Mouse (Mus musculus): ENCODE data around the gene Gm8439. TPM values are rescaled to one million over a fixed set of nuclear protein-coding genes. Genes with fewer than 3 reads are reported as not detected.
"Not testable (repeated sequence)": the region's sequence is repeated elsewhere in the genome, so short reads cannot be mapped to it uniquely, and the experiment has no call there.

The Gm8439 gene
- polyA plus RNA-seq, 1 experiment from 2014 or later, result not detected

- no peak for ATAC-seq (ENCODE audit: low FRiP score)
These were observed 1.6 kb upstream of the Gm8439 start for GRCm38 (mm10) chr4:120586986-120587385.

GRCm38 (mm10) chr4:120589070-120589469 is 525 bp downstream of the Gm8439 start:
- H3K4me2 ChIP-seq, result no peak overlapping the region
- WGBS, result 14% methylated on average over 3 of the region's 3 CpGs
- H3K4me1 ChIP-seq, result peaks cover 4% of the 10 kb centered on the region; the same call in 1 of the 2 replicates
- no peak overlapping the region for H3K4me3 ChIP-seq (replicated peaks)
- H3K9ac ChIP-seq, result no peak overlapping the region
- H3K36me3 ChIP-seq (replicated peaks), result no peaks in the 10 kb centered on the region
- peaks cover 22% of the 10 kb centered on the region for H3K27me3 ChIP-seq
- ATAC-seq (ENCODE audit: low FRiP score), result no peak
- H3K27ac ChIP-seq, result no peak overlapping the region
- no peaks in the 10 kb centered on the region for H3K9me3 ChIP-seq

More at GRCm38 (mm10) chr4:120586986-120587385, 1.6 kb upstream of the Gm8439 start:
- Histone ChIP-seq H3K9ac (no peak overlapping the region), H3K27ac (no peak overlapping the region), H3K4me1 (peaks cover 4% of the 10 kb centered on the region; the same call in 1 of the 2 replicates), H3K9me3 (no peaks in the 10 kb centered on the region), H3K4me2 (no peak overlapping the region), H3K36me3 (replicated peaks) (no peaks in the 10 kb centered on the region), H3K4me3 (replicated peaks) (no peak overlapping the region), H3K27me3 (peaks cover 22% of the 10 kb centered on the region)
- 44% methylated on average over 1 of the region's 1 CpGs for WGBS

DNA sequence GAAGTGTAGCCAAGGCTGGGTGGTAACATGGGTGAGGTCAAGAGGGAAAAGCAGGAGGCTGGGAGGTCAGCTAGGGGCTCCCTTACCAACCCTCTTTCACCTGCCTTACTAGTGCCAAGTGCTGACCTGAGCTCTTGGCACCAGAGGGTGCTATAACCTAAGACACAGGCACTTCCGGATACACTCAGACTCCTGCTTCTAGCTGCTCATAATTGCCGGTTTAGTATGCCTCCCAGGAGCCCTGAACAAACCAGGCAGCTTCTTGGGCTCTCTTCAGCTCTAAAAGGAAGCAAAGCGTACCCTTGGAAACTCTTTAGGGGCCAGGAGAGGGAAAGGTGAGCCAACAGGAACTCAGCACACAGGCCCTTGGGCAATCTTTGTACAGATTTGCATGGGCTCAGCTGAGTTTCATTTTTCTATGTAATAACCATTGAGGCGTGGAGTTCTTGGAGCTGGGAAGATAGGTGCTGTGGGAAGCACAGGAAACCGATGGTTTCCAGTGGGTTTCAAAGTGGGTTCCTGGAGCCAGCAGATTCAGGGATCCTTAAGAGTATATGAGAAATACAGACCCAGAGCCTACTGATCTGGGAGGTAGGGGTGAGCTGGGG is 1.4 kb downstream of the Gm8439 start:
- Histone ChIP-seq H3K4me1 (peaks cover 4% of the 10 kb centered on the region; the same call in 1 of the 2 replicates), H3K4me2 (no peak overlapping the region), H3K4me3 (replicated peaks) (no peak overlapping the region), H3K27ac (no peak overlapping the region), H3K9me3 (no peaks in the 10 kb centered on the region), H3K36me3 (replicated peaks) (no peaks in the 10 kb centered on the region), H3K27me3 (peaks cover 22% of the 10 kb centered on the region), H3K9ac (no peak overlapping the region)
- WGBS, result 30% methylated on average over 5 of the region's 5 CpGs
- ATAC-seq (ENCODE audit: low FRiP score), result peak; percentile 85

DNA sequence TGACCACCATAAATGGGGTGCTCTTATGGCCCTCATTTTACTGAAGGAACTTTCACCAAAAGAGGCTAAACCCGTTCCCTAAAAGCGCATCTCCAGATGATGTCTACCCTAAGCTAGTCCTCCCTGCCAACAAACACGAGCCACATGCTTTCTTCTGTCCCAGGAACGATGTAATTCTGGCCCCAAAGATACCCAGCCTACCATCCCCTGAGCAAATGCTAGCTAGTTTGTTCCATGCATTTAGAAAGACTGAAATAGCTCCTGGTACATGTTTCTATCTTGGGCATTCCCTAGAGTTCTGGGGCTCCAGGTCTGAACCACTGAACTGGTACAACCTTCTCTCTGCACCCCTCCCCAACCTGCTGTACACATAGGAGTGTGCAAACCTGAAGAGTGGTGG is 2.4 kb downstream of the Gm8439 start:
- H3K4me3 ChIP-seq (replicated peaks), result no peak overlapping the region
- WGBS, result 82% methylated on average over 4 of the region's 4 CpGs
- no peaks in the 10 kb centered on the region for H3K36me3 ChIP-seq (replicated peaks)
- H3K27ac ChIP-seq, result no peak overlapping the region
- no peaks in the 10 kb centered on the region for H3K9me3 ChIP-seq
- H3K27me3 ChIP-seq, result peaks cover 22% of the 10 kb centered on the region
- no peak for ATAC-seq (ENCODE audit: low FRiP score)
- no peak overlapping the region for H3K4me2 ChIP-seq
- H3K9ac ChIP-seq, result no peak overlapping the region
- H3K4me1 ChIP-seq, result peaks cover 4% of the 10 kb centered on the region; the same call in 1 of the 2 replicates

DNA sequence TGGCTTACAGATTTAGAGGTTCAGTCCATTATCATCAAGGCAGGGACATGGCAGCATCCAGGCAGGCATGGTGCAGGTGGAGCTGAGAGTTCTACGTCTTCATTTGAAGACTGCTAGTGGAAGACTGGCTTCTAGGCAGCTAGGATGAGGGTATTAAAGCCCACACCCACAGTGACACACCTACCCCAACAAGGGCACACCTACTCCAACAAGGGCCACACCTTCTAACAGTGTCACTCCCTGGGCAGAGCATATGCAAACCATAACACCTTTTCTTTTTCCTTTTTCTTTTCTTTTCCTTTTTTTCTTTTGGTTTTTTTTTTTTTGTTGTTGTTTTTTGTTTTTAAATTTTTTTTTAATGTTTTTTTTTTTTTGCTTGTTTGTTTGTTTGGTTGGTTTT is 7.7 kb downstream of the Gm8439 start:
- H3K4me2 ChIP-seq; H3K4me3 ChIP-seq (replicated peaks); H3K9me3 ChIP-seq; H3K4me1 ChIP-seq; H3K27ac ChIP-seq; H3K9ac ChIP-seq; H3K27me3 ChIP-seq; ATAC-seq (ENCODE audit: low FRiP score); H3K36me3 ChIP-seq (replicated peaks): not testable (repeated sequence)
- WGBS, result 100% methylated on average over 1 of the region's 1 CpGs

DNA sequence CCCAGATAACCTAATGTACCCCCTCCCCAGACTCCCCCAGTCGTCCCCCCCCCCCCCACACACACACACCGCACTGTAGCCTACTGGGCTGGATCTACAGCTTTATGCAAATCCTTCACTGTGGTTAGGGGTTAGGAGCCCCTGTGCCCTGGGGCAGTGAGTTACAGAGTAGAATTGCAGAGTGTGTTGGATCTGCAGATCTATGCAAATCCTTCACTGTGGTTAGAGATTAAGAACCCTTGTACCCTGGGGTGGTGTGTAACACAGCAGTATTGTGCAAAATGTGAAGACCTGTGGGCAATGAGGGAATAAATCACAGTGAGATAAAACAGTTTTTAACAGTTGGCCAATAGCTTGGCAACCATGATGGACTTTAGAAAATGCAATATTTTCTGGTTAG is 10.4 kb downstream of the Gm8439 start:
- Histone ChIP-seq H3K36me3 (replicated peaks) (no peaks in the 10 kb centered on the region), H3K9ac (no peak overlapping the region), H3K9me3 (no peaks in the 10 kb centered on the region), H3K4me3 (replicated peaks) (no peak overlapping the region), H3K27me3 (no peaks in the 10 kb centered on the region), H3K4me1 (no peaks in the 10 kb centered on the region; the same call in 1 of the 2 replicates), H3K27ac (no peak overlapping the region), H3K4me2 (no peak overlapping the region)
- ATAC-seq (ENCODE audit: low FRiP score), result no peak
- 13% methylated on average over 2 of the region's 2 CpGs for WGBS

DNA sequence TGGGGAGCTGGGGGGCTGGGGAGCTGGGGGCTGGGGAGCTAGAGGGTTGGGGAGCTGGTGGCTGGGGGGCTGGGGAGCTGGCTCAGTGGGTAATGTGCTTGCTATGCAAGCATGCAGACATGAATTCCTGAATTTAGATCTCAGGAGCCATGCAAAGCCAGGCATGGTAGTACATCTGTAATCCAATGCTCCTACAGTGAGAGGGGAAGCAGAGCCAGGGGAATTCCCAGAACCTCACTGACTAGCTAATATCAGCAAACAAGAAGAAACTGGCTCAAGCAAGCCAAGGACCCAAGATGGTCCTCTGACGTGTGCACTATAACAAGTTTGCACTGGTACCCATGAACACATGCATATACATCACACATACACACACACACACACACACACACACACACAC is 13.2 kb downstream of the Gm8439 start:
- 88% methylated on average over 1 of the region's 1 CpGs for WGBS
- Histone ChIP-seq H3K9ac (no peak overlapping the region), H3K9me3 (no peaks in the 10 kb centered on the region), H3K27ac (no peak overlapping the region), H3K27me3 (no peaks in the 10 kb centered on the region), H3K4me2 (no peak overlapping the region), H3K4me3 (replicated peaks) (no peak overlapping the region), H3K4me1 (no peaks in the 10 kb centered on the region; the same call in 1 of the 2 replicates), H3K36me3 (replicated peaks) (no peaks in the 10 kb centered on the region)
- ATAC-seq (ENCODE audit: low FRiP score), result no peak

DNA sequence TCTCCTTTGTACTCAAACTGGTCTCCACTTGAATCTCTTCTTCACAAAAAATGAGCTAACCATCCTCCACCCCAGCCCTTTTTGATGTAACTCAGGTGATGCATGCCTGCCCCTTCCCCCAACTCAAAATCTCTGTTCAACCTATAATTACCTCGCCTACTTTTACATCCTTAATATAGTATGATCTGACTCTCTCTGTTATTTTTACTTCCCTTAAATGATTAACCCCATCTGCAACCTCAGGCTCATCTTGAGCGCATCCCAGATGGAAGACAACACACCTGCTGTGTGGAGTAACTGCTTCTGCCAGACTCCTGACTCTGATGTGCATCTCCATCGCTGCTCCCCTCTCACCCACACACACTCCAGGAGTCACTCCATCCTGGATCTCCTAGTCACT is 14.1 kb downstream of the Gm8439 start:
- ATAC-seq (ENCODE audit: low FRiP score), result no peak
- peaks cover 6% of the 10 kb centered on the region for H3K4me1 ChIP-seq
- no peak overlapping the region for H3K9ac ChIP-seq
- H3K4me2 ChIP-seq, result no peak overlapping the region
- no peaks in the 10 kb centered on the region for H3K9me3 ChIP-seq
- H3K27me3 ChIP-seq, result no peaks in the 10 kb centered on the region
- no peaks in the 10 kb centered on the region for H3K36me3 ChIP-seq (replicated peaks)
- 76% methylated on average over 3 of the region's 3 CpGs for WGBS
- H3K27ac ChIP-seq, result no peak overlapping the region
- H3K4me3 ChIP-seq (replicated peaks), result no peak overlapping the region

GRCm38 (mm10) chr4:120606941-120607340 is 18.4 kb downstream of the Gm8439 start:
- ATAC-seq (ENCODE audit: low FRiP score), result peak; percentile 30; the same call in 1 of the 2 replicates
- H3K9me3 ChIP-seq, result no peaks in the 10 kb centered on the region
- WGBS, result 0% methylated on average over 2 of the region's 3 CpGs
- no peaks in the 10 kb centered on the region for H3K36me3 ChIP-seq (replicated peaks)
- H3K9ac ChIP-seq, result no peak overlapping the region
- no peak overlapping the region for H3K4me2 ChIP-seq
- H3K27me3 ChIP-seq, result no peaks in the 10 kb centered on the region
- H3K27ac ChIP-seq, result no peak overlapping the region
- H3K4me1 ChIP-seq, result peaks cover 6% of the 10 kb centered on the region
- H3K4me3 ChIP-seq (replicated peaks), result no peak overlapping the region

DNA sequence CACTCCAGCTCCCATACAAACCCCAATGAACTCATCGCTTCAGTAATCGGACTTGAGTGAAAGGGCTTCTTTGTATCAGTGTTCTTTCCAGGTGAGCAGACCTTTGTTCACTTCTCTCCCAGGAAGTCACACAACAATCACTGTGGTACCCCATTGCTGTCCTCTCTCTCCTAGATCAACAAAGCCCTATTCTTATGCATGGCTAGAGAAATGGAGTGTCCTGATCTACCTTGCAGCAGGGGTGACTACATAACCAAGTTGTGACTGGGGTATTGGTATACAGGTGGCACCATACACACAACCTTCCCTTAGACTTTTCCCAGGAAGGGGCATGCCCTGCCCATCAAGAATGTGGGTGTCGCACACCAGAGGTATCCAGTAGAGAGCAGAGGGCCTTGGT is 22.5 kb downstream of the Gm8439 start:
- Histone ChIP-seq H3K4me3 (replicated peaks) (no peak overlapping the region), H3K27ac (no peak overlapping the region), H3K9ac (no peak overlapping the region), H3K27me3 (no peaks in the 10 kb centered on the region), H3K4me2 (no peak overlapping the region), H3K9me3 (no peaks in the 10 kb centered on the region), H3K36me3 (replicated peaks) (no peaks in the 10 kb centered on the region), H3K4me1 (peaks cover 23% of the 10 kb centered on the region)
- WGBS, result 43% methylated on average over 3 of the region's 3 CpGs
- ATAC-seq (ENCODE audit: low FRiP score), result no peak

- ATAC-seq (ENCODE audit: low FRiP score), result 0 out of 2 replicates have a peak, but pooled peaks have one; percentile 19
These were observed 23.9 kb downstream of the Gm8439 start for GRCm38 (mm10) chr4:120612304-120613080.

GRCm38 (mm10) chr4:120613691-120614329 is 25.3 kb downstream of the Gm8439 start:
- Histone ChIP-seq H3K36me3 (replicated peaks) (no peaks in the 10 kb centered on the region), H3K27ac (no peak overlapping the region)
- 54% methylated on average over 8 of the region's 8 CpGs for WGBS

More at GRCm38 (mm10) chr4:120612304-120613080, 23.9 kb downstream of the Gm8439 start:
- Histone ChIP-seq H3K36me3 (replicated peaks) (no peaks in the 10 kb centered on the region), H3K4me3 (replicated peaks) (no peak overlapping the region), H3K9me3 (no peaks in the 10 kb centered on the region), H3K27me3 (no peaks in the 10 kb centered on the region), H3K9ac (no peak overlapping the region), H3K27ac (no peak overlapping the region), H3K4me1 (peaks cover 24% of the 10 kb centered on the region), H3K4me2 (no peak overlapping the region)
- WGBS, result 26% methylated on average over 9 of the region's 9 CpGs

More at GRCm38 (mm10) chr4:120613691-120614329, 25.3 kb downstream of the Gm8439 start:
- Histone ChIP-seq H3K4me1 (peaks cover 24% of the 10 kb centered on the region), H3K4me3 (replicated peaks) (no peak overlapping the region), H3K9ac (no peak overlapping the region), H3K27me3 (no peaks in the 10 kb centered on the region), H3K4me2 (no peak overlapping the region), H3K9me3 (no peaks in the 10 kb centered on the region)
- no peak for ATAC-seq (ENCODE audit: low FRiP score)

Measured in forebrain, embryonic 12.5 days (tissue).